Mouse (Mus musculus): Measurements from ENCODE around the gene Qsox2. TPM values are rescaled to one million over a fixed set of nuclear protein-coding genes. Genes with fewer than 3 reads are reported as not detected.

Gene Qsox2
- 14.6 and 18.3 TPM in 2 replicates for polyA plus RNA-seq (2015; fragmentation: Nextera tagmentation; extraction: Ambion mirVana)

GRCm38 (mm10) chr2:26237290-26237782 lies at the start of gene Qsox2:
Gene Qsox2, minus strand, starts transcription at chr2:26237525.
- Histone ChIP-seq H3K4me2 (peak within 1 kb of the TSS; percentile 77), H3K27me3 (no peaks in the 10 kb centered on the region), H3K4me1 (peaks cover 13% of the 10 kb centered on the region), H3K36me3 (no peaks in the 10 kb centered on the region), H3K9ac (peak within 1 kb of the TSS; percentile 88), H3K4me3 (peak within 1 kb of the TSS; percentile 90), H3K27ac (peak within 1 kb of the TSS; percentile 78), H3K9me3 (no peaks in the 10 kb centered on the region)
- WGBS: 2% methylated on average over 36 of the region's 36 CpGs
- peak; percentile 84 for ATAC-seq (ENCODE audit: insufficient number of reproducible peaks, insufficient read depth, low FRiP score, low TSS enrichment, low read depth)

- ATAC-seq (ENCODE audit: insufficient number of reproducible peaks, insufficient read depth, low FRiP score, low TSS enrichment, low read depth): no peak
These were observed 49.1 kb upstream of the Qsox2 start for GRCm38 (mm10) chr2:26286391-26286790.

GRCm38 (mm10) chr2:26285804-26286203 lies 48.5 kb upstream of the Qsox2 start:
- H3K36me3 ChIP-seq: no peaks in the 10 kb centered on the region
- H3K9me3 ChIP-seq: no peaks in the 10 kb centered on the region
- H3K27me3 ChIP-seq: no peaks in the 10 kb centered on the region
- H3K4me1 ChIP-seq: peaks cover 5% of the 10 kb centered on the region; the same call in 1 of the 2 replicates
- no peak overlapping the region for H3K4me3 ChIP-seq
- no peak overlapping the region for H3K27ac ChIP-seq
- no peak for ATAC-seq (ENCODE audit: insufficient number of reproducible peaks, insufficient read depth, low FRiP score, low TSS enrichment, low read depth)
- no peak overlapping the region for H3K9ac ChIP-seq
- no peak overlapping the region for H3K4me2 ChIP-seq
- 60% methylated on average over 7 of the region's 7 CpGs for WGBS

More at GRCm38 (mm10) chr2:26286391-26286790, 49.1 kb upstream of the Qsox2 start:
- Histone ChIP-seq H3K36me3 (no peaks in the 10 kb centered on the region), H3K4me2 (no peak overlapping the region), H3K9me3 (no peaks in the 10 kb centered on the region), H3K4me3 (no peak overlapping the region), H3K9ac (no peak overlapping the region), H3K27ac (no peak overlapping the region), H3K27me3 (no peaks in the 10 kb centered on the region), H3K4me1 (peaks cover 5% of the 10 kb centered on the region; the same call in 1 of the 2 replicates)
- 63% methylated on average over 7 of the region's 7 CpGs for WGBS

GRCm38 (mm10) chr2:26280594-26280993 lies 43.3 kb upstream of the Qsox2 start:
- Histone ChIP-seq H3K27me3 (no peaks in the 10 kb centered on the region), H3K27ac (no peak overlapping the region), H3K9ac (no peak overlapping the region), H3K9me3 (no peaks in the 10 kb centered on the region), H3K4me3 (no peak overlapping the region), H3K4me2 (no peak overlapping the region), H3K4me1 (peaks cover 5% of the 10 kb centered on the region; the same call in 1 of the 2 replicates), H3K36me3 (no peaks in the 10 kb centered on the region)
- no peak for ATAC-seq (ENCODE audit: insufficient number of reproducible peaks, insufficient read depth, low FRiP score, low TSS enrichment, low read depth)
- 74% methylated on average over 11 of the region's 11 CpGs for WGBS

- H3K9me3 ChIP-seq: no peaks in the 10 kb centered on the region
- no peak overlapping the region for H3K9ac ChIP-seq
- no peak for ATAC-seq (ENCODE audit: insufficient number of reproducible peaks, insufficient read depth, low FRiP score, low TSS enrichment, low read depth)
- H3K4me1 ChIP-seq: peaks cover 5% of the 10 kb centered on the region; the same call in 1 of the 2 replicates
- no peak overlapping the region for H3K27ac ChIP-seq
- 75% methylated on average over 3 of the region's 3 CpGs for WGBS
- no peaks in the 10 kb centered on the region for H3K27me3 ChIP-seq
- H3K4me3 ChIP-seq: no peak overlapping the region
- H3K36me3 ChIP-seq: no peaks in the 10 kb centered on the region
- H3K4me2 ChIP-seq: no peak overlapping the region
These were observed 42.4 kb upstream of the Qsox2 start for GRCm38 (mm10) chr2:26279712-26280111.

- H3K36me3 ChIP-seq: no peaks in the 10 kb centered on the region
- H3K4me2 ChIP-seq: no peak overlapping the region
- no peak for ATAC-seq (ENCODE audit: insufficient number of reproducible peaks, insufficient read depth, low FRiP score, low TSS enrichment, low read depth)
- WGBS: 17% methylated on average over 7 of the region's 7 CpGs
- no peaks in the 10 kb centered on the region for H3K27me3 ChIP-seq
- H3K9ac ChIP-seq: no peak overlapping the region
- no peak overlapping the region for H3K27ac ChIP-seq
- H3K9me3 ChIP-seq: no peaks in the 10 kb centered on the region
- no peak overlapping the region for H3K4me3 ChIP-seq
- H3K4me1 ChIP-seq: 0 out of 2 replicates have a peak, but pooled peaks cover 6% of the 10 kb centered on the region
These were observed 36.3 kb upstream of the Qsox2 start for GRCm38 (mm10) chr2:26273611-26274010.

- Histone ChIP-seq H3K9me3 (no peaks in the 10 kb centered on the region), H3K4me2 (no peak overlapping the region), H3K4me3 (no peak overlapping the region), H3K4me1 (peaks cover 12% of the 10 kb centered on the region; the same call in 1 of the 2 replicates), H3K27me3 (no peaks in the 10 kb centered on the region), H3K27ac (no peak overlapping the region), H3K36me3 (no peaks in the 10 kb centered on the region), H3K9ac (no peak overlapping the region)
- WGBS: 70% methylated on average over 3 of the region's 3 CpGs
- ATAC-seq (ENCODE audit: insufficient number of reproducible peaks, insufficient read depth, low FRiP score, low TSS enrichment, low read depth): no peak
These were observed 30.9 kb upstream of the Qsox2 start for GRCm38 (mm10) chr2:26268216-26268615.

- H3K9ac ChIP-seq: no peak overlapping the region
- no peak for ATAC-seq (ENCODE audit: insufficient number of reproducible peaks, insufficient read depth, low FRiP score, low TSS enrichment, low read depth)
- no peaks in the 10 kb centered on the region for H3K27me3 ChIP-seq
- H3K4me2 ChIP-seq: no peak overlapping the region
- H3K27ac ChIP-seq: no peak overlapping the region
- H3K36me3 ChIP-seq: no peaks in the 10 kb centered on the region
- peaks cover 12% of the 10 kb centered on the region; the same call in 1 of the 2 replicates for H3K4me1 ChIP-seq
- no peak overlapping the region for H3K4me3 ChIP-seq
- WGBS: 77% methylated on average over 10 of the region's 10 CpGs
- no peaks in the 10 kb centered on the region for H3K9me3 ChIP-seq
These were observed 28.9 kb upstream of the Qsox2 start for GRCm38 (mm10) chr2:26266066-26266742.

GRCm38 (mm10) chr2:26265095-26265494 lies 27.8 kb upstream of the Qsox2 start:
- H3K9ac ChIP-seq: no peak overlapping the region
- no peak overlapping the region for H3K4me2 ChIP-seq
- H3K36me3 ChIP-seq: no peaks in the 10 kb centered on the region
- H3K9me3 ChIP-seq: no peaks in the 10 kb centered on the region
- H3K27ac ChIP-seq: peak overlapping the region; percentile 11; the same call in 1 of the 2 replicates
- H3K4me1 ChIP-seq: peaks cover 12% of the 10 kb centered on the region; the same call in 1 of the 2 replicates
- H3K4me3 ChIP-seq: no peak overlapping the region
- 60% methylated on average over 2 of the region's 2 CpGs for WGBS
- no peaks in the 10 kb centered on the region for H3K27me3 ChIP-seq
- ATAC-seq (ENCODE audit: insufficient number of reproducible peaks, insufficient read depth, low FRiP score, low TSS enrichment, low read depth): no peak

- Histone ChIP-seq H3K27ac (no peak overlapping the region), H3K27me3 (no peaks in the 10 kb centered on the region), H3K9ac (no peak overlapping the region), H3K4me2 (no peak overlapping the region), H3K36me3 (no peaks in the 10 kb centered on the region), H3K9me3 (no peaks in the 10 kb centered on the region), H3K4me3 (no peak overlapping the region), H3K4me1 (peaks cover 12% of the 10 kb centered on the region; the same call in 1 of the 2 replicates)
- WGBS: 65% methylated on average over 4 of the region's 4 CpGs
- no peak for ATAC-seq (ENCODE audit: insufficient number of reproducible peaks, insufficient read depth, low FRiP score, low TSS enrichment, low read depth)
These were observed 27.3 kb upstream of the Qsox2 start for GRCm38 (mm10) chr2:26264646-26265045.

GRCm38 (mm10) chr2:26257315-26258096 lies 20.2 kb upstream of the Qsox2 start:
- Histone ChIP-seq H3K27ac (no peak overlapping the region), H3K27me3 (no peaks in the 10 kb centered on the region), H3K4me3 (no peak overlapping the region), H3K36me3 (no peaks in the 10 kb centered on the region), H3K4me1 (peaks cover 7% of the 10 kb centered on the region; the same call in 1 of the 2 replicates), H3K4me2 (no peak overlapping the region), H3K9me3 (no peaks in the 10 kb centered on the region), H3K9ac (no peak overlapping the region)
- ATAC-seq (ENCODE audit: insufficient number of reproducible peaks, insufficient read depth, low FRiP score, low TSS enrichment, low read depth): no peak
- 83% methylated on average over 16 of the region's 16 CpGs for WGBS
